Mouse (Mus musculus): ENCODE measurements around the gene Atxn7l1.
A peak's percentile ranks its signal among the peaks of the same experiment; 100 is the strongest.

Gene Atxn7l1

GRCm38 (mm10) chr12:33147497-33148267 lies at the start of gene Atxn7l1:
Gene Atxn7l1, plus strand, starts transcription at chr12:33147693.
- DNase-seq (ENCODE audit: low read depth in 1 of 2, low spot score in 2 of 2), result peak; percentile 68 to 85

GRCm38 (mm10) chr12:33101627-33102026 lies 45.9 kb upstream of the Atxn7l1 start:
- no peak for DNase-seq (ENCODE audit: low read depth in 1 of 2, low spot score in 2 of 2)

- DNase-seq (ENCODE audit: low read depth in 1 of 2, low spot score in 2 of 2), result no peak
These were observed 45.0 kb upstream of the Atxn7l1 start for GRCm38 (mm10) chr12:33102342-33103115.

GRCm38 (mm10) chr12:33105724-33106123 lies 41.8 kb upstream of the Atxn7l1 start:
- no peak for DNase-seq (ENCODE audit: low read depth in 1 of 2, low spot score in 2 of 2)

GRCm38 (mm10) chr12:33106438-33107167 lies 40.9 kb upstream of the Atxn7l1 start:
- no peak for DNase-seq (ENCODE audit: low read depth in 1 of 2, low spot score in 2 of 2)

- no peak for DNase-seq (ENCODE audit: low read depth in 1 of 2, low spot score in 2 of 2)
These were observed 38.0 kb upstream of the Atxn7l1 start for GRCm38 (mm10) chr12:33109531-33109930.

GRCm38 (mm10) chr12:33110894-33111471 lies 36.5 kb upstream of the Atxn7l1 start:
- no peak for DNase-seq (ENCODE audit: low read depth in 1 of 2, low spot score in 2 of 2)

GRCm38 (mm10) chr12:33118624-33119301 lies 28.7 kb upstream of the Atxn7l1 start:
- DNase-seq (ENCODE audit: low read depth in 1 of 2, low spot score in 2 of 2), result no peak

- peak in 1 of 2 experiments; percentile 28 for DNase-seq (ENCODE audit: low read depth in 1 of 2, low spot score in 2 of 2)
These were observed 21.8 kb upstream of the Atxn7l1 start for GRCm38 (mm10) chr12:33125594-33126227.

- no peak for DNase-seq (ENCODE audit: low read depth in 1 of 2, low spot score in 2 of 2)
These were observed 21.2 kb upstream of the Atxn7l1 start for GRCm38 (mm10) chr12:33126243-33126642.

GRCm38 (mm10) chr12:33128121-33128520 lies 19.4 kb upstream of the Atxn7l1 start:
- DNase-seq (ENCODE audit: low read depth in 1 of 2, low spot score in 2 of 2), result no peak

GRCm38 (mm10) chr12:33128702-33129101 lies 18.8 kb upstream of the Atxn7l1 start:
- no peak for DNase-seq (ENCODE audit: low read depth in 1 of 2, low spot score in 2 of 2)

- no peak for DNase-seq (ENCODE audit: low read depth in 1 of 2, low spot score in 2 of 2)
These were observed 18.1 kb upstream of the Atxn7l1 start for GRCm38 (mm10) chr12:33129410-33129809.

- DNase-seq (ENCODE audit: low read depth in 1 of 2, low spot score in 2 of 2), result no peak
These were observed 17.1 kb upstream of the Atxn7l1 start for GRCm38 (mm10) chr12:33130401-33130800.

GRCm38 (mm10) chr12:33131796-33132195 lies 15.7 kb upstream of the Atxn7l1 start:
- DNase-seq (ENCODE audit: low read depth in 1 of 2, low spot score in 2 of 2), result no peak

- DNase-seq (ENCODE audit: low read depth in 1 of 2, low spot score in 2 of 2), result no peak
These were observed 9.6 kb upstream of the Atxn7l1 start for GRCm38 (mm10) chr12:33137857-33138256.

- DNase-seq (ENCODE audit: low read depth in 1 of 2, low spot score in 2 of 2), result no peak
These were observed 8.4 kb upstream of the Atxn7l1 start for GRCm38 (mm10) chr12:33139083-33139482.

GRCm38 (mm10) chr12:33144456-33144855 lies 3.0 kb upstream of the Atxn7l1 start:
- DNase-seq (ENCODE audit: low read depth in 1 of 2, low spot score in 2 of 2), result no peak

GRCm38 (mm10) chr12:33146622-33147433 lies 665 bp upstream of the Atxn7l1 start:
- DNase-seq (ENCODE audit: low read depth in 1 of 2, low spot score in 2 of 2), result no peak

Data from monocyte, adult 2 months (primary cell).